Mouse (Mus musculus) urinary bladder, adult 2 months (tissue): ENCODE data around the gene Fam216a. TPM values are rescaled to one million over a fixed set of nuclear protein-coding genes. Genes with fewer than 3 reads are reported as not detected.
"Not testable (repeated sequence)": the region's sequence is repeated elsewhere in the genome, so short reads cannot be mapped to it uniquely, and the experiment has no call there.

Experiments used
- DNase-seq: peaks from one replicate; pipeline ENCODE4 v3.0.0; 2022; ENCODE audit warnings: low spot score
- polyA plus RNA-seq: library from polyadenylated mRNA; depleted of rRNA; stranded (reverse); fragments of >200 nt; gene quantifications from 2 replicates; pipeline ENCODE4 v1.2.3, GENCODE M21; 2012; rRNA removed

Fam216a gene
- polyA plus RNA-seq, 1 experiment: 33.0 TPM

DNA sequence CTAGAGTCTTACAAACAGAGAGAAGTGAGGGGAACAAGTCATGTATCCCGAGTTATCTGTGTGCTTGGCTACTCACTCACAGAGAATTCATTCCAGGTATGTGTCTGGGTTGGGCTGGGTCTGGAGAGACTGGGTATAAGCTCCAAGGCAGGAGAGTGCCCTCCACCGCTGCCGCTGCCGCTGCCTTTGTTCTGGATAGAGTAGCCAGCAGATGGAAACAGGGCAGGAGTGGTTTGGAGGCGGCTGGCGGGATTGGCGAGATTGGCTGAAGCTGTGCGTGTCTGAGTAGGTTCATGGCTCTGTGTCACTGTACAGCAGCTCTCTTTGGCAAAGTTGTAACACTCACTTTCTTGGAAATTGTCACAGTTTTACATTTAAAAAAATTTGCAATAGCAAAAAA lies 48.6 kb downstream of the Fam216a start:
- no peak for DNase-seq

DNA sequence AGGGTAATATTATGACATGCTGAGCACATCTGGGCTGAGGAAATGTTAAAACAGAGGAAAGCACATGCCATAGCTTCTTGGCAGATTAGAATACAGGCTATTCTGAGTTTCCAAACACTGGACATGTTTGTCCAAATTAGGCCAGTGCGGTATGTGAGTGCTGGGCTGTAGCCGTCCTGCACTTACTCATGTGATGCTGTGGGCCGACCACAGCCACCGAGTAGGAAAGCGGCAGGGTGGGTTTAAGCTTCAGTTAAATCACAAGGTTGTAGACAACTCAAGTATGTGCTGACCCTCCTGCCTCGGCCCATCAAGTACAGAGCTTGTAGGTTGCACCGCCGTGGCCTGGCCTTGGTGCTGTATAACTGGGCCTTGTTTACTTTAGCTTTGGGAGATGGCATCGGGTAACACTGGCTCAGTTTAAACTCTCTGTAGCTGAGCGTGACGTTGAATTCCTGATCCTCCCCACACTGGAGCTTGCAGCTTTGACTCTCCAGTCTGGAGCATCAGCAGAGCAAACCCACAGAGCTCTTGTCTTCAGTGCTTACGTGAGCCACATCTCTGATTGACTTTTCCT lies 51.9 kb downstream of the Fam216a start:
- DNase-seq: no peak

DNA sequence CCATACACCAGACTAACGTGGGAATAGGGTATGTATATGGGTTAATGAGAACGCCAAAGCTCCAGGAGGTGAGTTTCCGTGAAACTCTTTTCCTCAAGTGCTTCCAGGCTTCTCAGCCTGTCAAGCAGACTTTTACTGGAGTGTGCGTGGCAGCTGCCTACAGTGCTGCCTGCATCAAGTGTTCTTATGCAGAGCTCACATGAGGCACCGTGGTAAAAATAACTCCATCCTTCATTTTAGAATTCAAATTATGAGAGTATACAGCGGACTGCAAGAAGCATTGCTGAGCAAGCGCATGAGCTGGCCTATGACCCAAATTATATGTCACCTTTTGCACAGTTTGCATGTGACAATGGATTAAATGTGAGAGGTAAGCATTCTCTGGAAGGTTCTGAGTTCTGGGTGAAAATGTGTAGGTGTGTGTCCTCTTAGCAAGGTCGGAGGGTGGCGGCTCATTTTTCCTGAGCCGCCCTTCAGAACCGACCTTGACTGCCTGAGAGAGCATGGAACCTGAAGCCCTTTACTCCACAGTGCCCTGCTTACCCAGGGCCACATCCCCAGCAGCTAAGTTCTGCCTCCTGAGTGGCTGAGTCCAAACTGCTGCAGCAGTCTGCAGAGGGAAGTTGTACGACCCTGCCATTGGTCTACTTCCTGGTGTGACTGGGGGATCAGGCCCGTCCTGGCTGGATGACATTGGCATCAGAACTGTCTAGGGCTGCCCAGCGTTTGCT lies 52.5 kb downstream of the Fam216a start:
- no peak for DNase-seq

- DNase-seq: not testable (repeated sequence)
Observed at GRCm38 (mm10) chr5:122318976-122319375, 53.2 kb downstream of the Fam216a start.

DNA sequence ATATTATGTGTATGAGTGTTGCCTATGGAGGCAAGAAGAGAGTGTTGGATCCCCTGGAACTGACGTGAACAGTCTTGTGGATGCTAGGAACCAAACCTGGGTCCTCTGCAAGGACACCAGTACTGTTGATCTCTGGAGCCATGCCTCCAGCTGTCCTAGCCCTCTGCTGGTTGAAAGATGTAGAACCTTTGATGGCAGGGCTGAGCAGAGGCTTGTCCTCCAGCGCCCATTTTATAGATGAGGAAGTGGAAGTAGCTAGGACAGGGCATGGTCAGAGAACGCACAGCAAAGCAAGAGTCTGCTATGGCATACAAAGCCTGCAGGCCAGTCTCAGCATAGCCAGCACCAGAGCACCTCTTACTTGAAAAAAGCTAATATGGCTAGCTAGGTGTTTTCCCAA lies 54.1 kb downstream of the Fam216a start:
- no peak for DNase-seq

GRCm38 (mm10) chr5:122317329-122318045 lies 54.7 kb downstream of the Fam216a start:
- DNase-seq: no peak

DNA sequence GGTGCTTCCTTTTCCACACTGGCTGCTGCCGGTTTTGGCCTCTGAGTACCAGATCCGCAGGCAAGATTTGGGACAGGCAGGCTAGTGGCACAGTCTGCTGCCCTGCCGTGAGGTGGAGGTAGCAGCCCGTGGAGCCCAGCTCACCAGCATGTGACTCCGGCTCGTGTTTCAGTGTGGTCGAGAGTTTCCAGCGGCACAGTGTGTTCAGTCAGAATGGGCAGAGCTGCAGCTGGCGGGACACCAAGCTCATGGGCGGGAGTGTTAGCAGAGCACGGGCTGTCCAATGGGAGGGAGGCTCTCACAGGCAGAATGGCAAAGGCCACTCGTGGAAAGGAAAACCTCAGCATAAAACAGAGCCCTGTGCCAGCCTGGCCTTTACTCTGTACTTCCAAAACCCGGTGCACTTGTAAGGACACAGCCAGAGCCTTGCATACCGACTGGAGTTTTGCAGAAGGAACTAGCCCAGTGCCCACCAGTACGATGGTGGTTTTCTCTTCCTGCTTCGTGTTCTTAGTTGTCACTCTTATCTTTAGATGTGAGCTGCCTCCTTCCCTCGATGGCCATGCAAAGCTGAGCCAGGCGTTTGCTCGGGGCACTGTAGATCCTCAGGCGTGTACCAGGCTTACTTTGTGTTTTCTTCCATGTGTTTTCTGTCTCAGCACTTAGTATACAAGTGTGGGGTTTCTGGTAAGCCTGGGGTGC lies 57.0 kb downstream of the Fam216a start:
- DNase-seq: peak; percentile 69

Other genes with a start within 250 kb of the Fam216a start
- 0.18 and 0.19 TPM in 2 replicates for gene Ccdc63, start 231.5 kb downstream of the Fam216a start, polyA plus RNA-seq
- gene Ppp1cc, start 214.1 kb downstream of the Fam216a start, polyA plus RNA-seq: 167 and 172 TPM in 2 replicates
- gene Hvcn1, start 165.6 kb downstream of the Fam216a start, polyA plus RNA-seq: 3.6 and 6.0 TPM in 2 replicates
- gene Tctn1, start 107.9 kb downstream of the Fam216a start, polyA plus RNA-seq: 15.6 and 17.7 TPM in 2 replicates
- gene Pptc7, start 88.0 kb downstream of the Fam216a start, polyA plus RNA-seq: 22.6 and 25.2 TPM in 2 replicates
- gene Rad9b, start 18.1 kb downstream of the Fam216a start, polyA plus RNA-seq: 11.4 and 13.9 TPM in 2 replicates
- gene Vps29, start 18.0 kb downstream of the Fam216a start, polyA plus RNA-seq: 114 and 152 TPM in 2 replicates
- 32.2 and 40.1 TPM in 2 replicates for gene Gpn3, start 488 bp downstream of the Fam216a start, polyA plus RNA-seq
- 295 and 362 TPM in 2 replicates for gene Arpc3, start 19.5 kb upstream of the Fam216a start, polyA plus RNA-seq
- 41.6 and 46.7 TPM in 2 replicates for gene Anapc7, start 49.3 kb upstream of the Fam216a start, polyA plus RNA-seq
- gene Atp2a2, start 129.9 kb upstream of the Fam216a start, polyA plus RNA-seq: 339 and 500 TPM in 2 replicates
- gene Ift81, start 242.2 kb upstream of the Fam216a start, polyA plus RNA-seq: 13.2 TPM in 2 replicates